Mouse (Mus musculus): ENCODE measurements at regions not wholly inside any gene's neighbourhood (a gene's known extent, or its start where the extent isn't known, plus 50 kb on each side); places are given as distances from the start of the nearest gene placed in this dataset.

DNA sequence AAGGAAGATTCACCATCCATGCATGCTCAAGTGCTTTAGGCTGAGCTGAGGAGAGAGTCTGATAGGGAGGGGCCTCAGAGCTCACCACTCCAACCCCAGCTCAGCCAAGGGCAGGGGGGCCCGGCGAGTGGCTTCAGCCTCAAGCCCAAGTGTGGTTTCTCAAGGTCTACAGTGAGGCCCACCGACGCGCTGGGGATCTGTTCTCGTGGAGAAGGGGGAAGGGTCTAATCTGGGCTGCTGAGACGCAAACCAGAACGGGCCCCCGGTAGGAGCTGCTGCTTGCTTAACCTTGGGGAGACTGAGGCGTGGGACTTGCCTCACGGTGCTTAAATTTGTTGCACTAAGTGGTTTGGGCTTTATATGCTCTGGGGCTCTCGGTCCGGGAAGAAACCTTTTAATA lies 70.9 kb downstream of the Asb1 start:
- no peak for DNase-seq

- no peak for DNase-seq
Observed at GRCm38 (mm10) chr1:91611694-91612093, 71.3 kb downstream of the Asb1 start.

DNA sequence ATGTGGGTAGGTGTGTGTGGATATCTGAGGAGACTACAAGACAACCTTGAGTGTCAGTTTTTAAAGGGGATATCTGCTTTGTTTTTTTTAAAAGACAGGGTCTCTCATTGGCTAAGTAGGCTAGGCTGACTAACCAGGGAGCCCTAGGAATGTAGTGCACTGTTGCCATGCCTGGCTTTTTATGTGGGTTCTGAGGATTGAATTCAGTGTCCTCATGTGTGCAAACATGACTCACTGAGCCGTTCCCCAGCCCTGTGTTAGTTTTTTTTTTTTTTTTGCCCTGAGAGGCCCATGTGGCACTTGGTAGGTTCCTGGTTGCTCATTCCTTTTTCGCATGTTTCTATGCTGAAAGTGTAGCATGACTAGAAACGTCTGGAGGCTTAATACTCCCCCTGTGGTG lies 72.6 kb downstream of the Asb1 start:
- no peak for DNase-seq

GRCm38 (mm10) chr1:91615396-91615795 lies 75.1 kb downstream of the Asb1 start:
- no peak for DNase-seq

- DNase-seq: no peak
Observed at GRCm38 (mm10) chr1:91618527-91619135, 78.3 kb downstream of the Asb1 start.

- DNase-seq: no peak
Observed at GRCm38 (mm10) chr1:91621141-91621540, 80.8 kb downstream of the Asb1 start.

DNA sequence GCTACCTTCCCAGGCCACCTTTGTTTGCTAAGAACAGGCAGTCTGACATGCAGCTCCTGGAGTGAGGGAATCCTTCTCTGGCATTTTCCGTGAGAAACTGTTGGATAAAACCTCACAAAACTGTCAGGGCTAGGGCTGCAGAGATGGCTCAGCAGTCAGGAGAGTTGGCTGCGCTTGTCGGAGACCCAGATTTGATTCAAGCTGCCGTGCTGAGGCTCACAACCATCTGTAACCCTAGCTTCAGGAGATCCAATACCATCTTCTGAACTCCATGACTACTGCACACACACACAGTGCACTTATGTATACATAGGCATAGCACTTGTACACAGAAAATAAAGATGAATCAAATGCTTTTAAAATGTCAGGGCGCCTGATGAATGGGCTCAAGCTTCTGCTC lies 82.5 kb downstream of the Asb1 start:
- no peak for DNase-seq

DNA sequence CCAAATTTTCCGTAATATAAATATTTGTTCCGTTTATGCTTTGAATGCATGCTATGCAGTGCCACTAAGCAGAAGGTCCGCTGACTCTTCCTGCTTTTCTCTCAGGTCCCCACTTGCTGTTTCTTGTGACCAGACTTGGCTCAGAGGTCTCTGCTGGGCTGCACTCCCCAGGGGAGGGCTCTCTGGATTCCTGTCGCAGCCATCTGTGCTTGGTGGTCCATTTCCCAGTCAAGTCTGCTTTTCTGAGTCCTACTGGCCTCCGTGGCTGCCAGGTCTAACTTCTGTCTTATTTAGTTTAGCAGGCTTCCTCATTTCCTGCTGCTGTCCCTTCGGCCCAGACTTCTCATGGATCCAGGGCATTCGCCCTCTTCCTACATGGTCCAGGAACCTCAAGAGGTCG lies 83.7 kb downstream of the Asb1 start:
- no peak for DNase-seq

- DNase-seq: no peak
Observed at GRCm38 (mm10) chr1:91624531-91625300, 84.4 kb downstream of the Asb1 start.

GRCm38 (mm10) chr1:91626090-91626489 lies 85.7 kb downstream of the Asb1 start:
- no peak for DNase-seq

GRCm38 (mm10) chr1:91630206-91630605 lies 89.9 kb downstream of the Asb1 start:
- DNase-seq: peak; percentile 33

- DNase-seq: no peak
Observed at GRCm38 (mm10) chr1:91630871-91631410, 90.6 kb downstream of the Asb1 start.

- no peak for DNase-seq
Observed at GRCm38 (mm10) chr1:91632906-91633493, 92.7 kb downstream of the Asb1 start.

DNA sequence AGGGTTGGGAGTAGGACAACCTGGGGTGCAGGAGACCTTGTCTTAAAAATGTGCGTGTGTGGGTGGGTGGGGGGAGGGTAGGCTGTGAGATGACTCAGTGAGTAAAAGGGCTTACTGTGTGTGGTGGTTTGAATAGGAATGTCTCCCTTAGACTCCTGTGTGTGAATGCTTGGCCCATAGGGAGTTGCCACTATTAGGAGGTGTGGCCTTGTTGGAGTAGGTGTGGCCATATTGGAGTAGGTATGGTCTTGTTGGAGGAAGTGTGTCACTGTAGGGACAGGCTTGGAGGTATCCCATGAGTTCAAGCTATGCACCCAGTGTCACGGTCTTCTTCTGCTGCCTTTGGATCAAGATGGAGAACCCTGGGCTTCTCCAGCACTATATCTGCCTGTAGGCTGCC lies 96.2 kb downstream of the Asb1 start:
- DNase-seq: no peak

- peak; percentile 85 for DNase-seq
Observed at GRCm38 (mm10) chr1:91640551-91640950, 100.2 kb downstream of the Asb1 start.

DNA sequence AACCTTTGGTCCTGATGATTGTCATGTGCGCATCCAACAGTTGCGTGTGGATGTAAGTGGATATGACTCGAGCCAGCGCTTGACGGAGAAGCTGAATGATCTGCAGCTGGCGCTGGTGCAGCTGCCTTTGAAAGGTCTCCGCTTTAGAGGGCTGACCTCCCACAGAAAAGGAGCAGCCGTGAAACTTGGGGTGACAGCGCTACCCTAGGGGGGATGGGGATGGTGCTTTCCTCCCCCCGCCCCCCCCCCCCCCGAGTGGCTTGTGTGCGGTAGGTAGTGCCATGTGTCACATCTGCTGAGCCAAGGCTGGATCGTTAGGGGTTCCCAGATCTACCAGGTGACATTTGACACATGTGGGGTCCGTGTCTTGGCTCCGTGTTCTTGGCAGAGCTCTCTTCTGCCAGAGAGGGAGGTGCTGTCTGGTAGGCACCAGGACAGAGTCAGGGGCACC lies 118.7 kb downstream of the Asb1 start:
- DNase-seq: no peak

- DNase-seq: no peak
Observed at GRCm38 (mm10) chr1:91659486-91659885, 119.1 kb downstream of the Asb1 start.

GRCm38 (mm10) chr1:91663289-91663688 lies 122.9 kb downstream of the Asb1 start:
- no peak for DNase-seq

DNA sequence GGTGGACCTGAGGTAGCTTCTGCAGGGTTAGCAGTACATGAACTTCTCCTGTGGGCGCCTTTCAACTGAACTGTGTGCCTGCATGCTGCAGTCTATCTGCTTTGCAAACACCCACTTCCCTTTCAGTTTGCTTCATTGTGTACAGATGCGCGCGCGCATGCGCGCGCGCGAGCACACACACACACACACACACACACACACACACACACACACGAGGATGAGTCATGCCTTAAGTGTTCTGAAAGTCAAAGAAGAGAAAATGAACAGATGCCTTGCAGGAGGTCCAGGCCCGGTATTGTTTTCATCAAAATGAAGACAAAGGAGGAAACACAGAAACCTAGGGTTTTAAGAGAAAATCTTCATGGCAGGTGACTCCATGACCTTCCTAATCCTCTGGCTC lies 124.3 kb downstream of the Asb1 start:
- DNase-seq: no peak

- DNase-seq: no peak
Observed at GRCm38 (mm10) chr1:91668530-91668929, 128.2 kb downstream of the Asb1 start.

GRCm38 (mm10) chr1:91670980-91671379 lies 130.3 kb upstream of the Twist2 start:
- no peak for DNase-seq

DNA sequence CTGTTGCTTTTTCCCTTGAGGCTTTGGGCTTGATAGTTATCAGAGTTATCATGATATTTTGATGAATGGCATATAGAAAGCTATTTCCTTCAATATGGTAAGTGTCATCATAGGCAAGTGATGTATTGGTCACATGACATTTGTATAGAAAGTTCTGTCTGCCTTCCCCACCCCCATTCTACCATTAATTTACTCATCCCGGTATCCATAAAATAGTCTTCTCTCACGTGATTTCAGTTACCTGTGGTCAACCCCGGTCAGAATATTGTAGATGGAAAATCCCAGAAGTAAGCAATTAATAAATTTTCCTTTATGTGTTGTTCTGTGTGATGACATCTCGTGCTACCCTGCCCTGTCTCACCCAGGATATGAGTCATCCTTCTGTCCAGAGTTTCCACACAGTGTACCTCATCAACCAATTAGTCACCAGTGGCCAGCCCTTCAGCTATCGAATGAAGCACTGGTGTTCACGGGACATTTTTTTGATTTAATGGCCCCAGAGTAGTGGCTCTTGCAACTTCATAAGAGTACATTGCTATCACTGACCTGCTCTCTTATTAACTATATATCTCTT lies 127.1 kb upstream of the Twist2 start:
- peak; percentile 43 for DNase-seq

DNA sequence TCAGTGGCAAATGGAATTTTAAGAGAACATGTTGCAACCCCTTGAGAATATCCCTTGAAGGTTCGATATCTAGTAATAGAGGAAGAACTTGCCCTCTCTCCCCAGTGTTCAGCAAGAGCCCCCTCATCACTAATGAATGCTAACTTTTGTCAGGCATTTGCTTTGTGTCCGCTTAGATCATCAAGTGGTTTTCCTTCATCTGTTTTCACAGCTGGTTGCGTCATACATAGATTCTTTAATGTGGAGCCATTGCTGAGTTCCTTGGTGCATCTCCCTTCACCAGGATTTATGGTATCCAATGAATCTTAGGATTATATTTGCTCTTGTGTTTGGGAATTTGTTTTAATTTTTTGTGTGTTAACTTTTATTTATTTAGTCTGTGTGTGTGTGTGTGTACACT lies 124.2 kb upstream of the Twist2 start:
- DNase-seq: no peak
